Mouse (Mus musculus) small intestine, adult 2 months (tissue): ENCODE measurements around the gene Rnf10. TPM values are rescaled to one million over a fixed set of nuclear protein-coding genes. Genes with fewer than 3 reads are reported as not detected.

ENCODE experiments used
- H3K27ac ChIP-seq: fragments of 200-500 bp; 2 replicates; pipeline ENCODE4 v1.5.1; 2012; ENCODE audit warnings: low read depth, low read length, control low read depth, inconsistent platforms; ENCODE audit not compliant: insufficient read depth
- H3K27me3 ChIP-seq: fragments of 200-500 bp; 2 replicates; pipeline ENCODE4 v1.6.1; 2012; ENCODE audit warnings: mild to moderate bottlenecking, moderate library complexity, low read length, inconsistent platforms; ENCODE audit not compliant: control insufficient read depth, insufficient read depth
- H3K36me3 ChIP-seq: fragments of 200-500 bp; 2 replicates; pipeline ENCODE4 v1.6.1; 2012; ENCODE audit warnings: mild to moderate bottlenecking, low read length, control low read depth, inconsistent platforms; ENCODE audit not compliant: control insufficient read depth, insufficient read depth
- H3K4me1 ChIP-seq: fragments of 200-500 bp; 2 replicates; pipeline ENCODE4 v1.6.1; 2012; ENCODE audit warnings: low read length, inconsistent platforms, mixed read lengths; ENCODE audit not compliant: control insufficient read depth, insufficient read depth, insufficient read length
- H3K4me3 ChIP-seq: fragments of 200-500 bp; 2 replicates; pipeline ENCODE4 v1.5.1; 2012; ENCODE audit warnings: low read depth, mild to moderate bottlenecking, control low read depth, inconsistent platforms, low read length, moderate library complexity
- CTCF ChIP-seq: fragments of 200-500 bp; IDR thresholded peaks from 2 replicates; pipeline ENCODE4 v1.5.1; 2012; ENCODE audit warnings: low read depth, mild to moderate bottlenecking, control low read depth, inconsistent platforms, low read length, moderate library complexity, mixed read lengths; ENCODE audit not compliant: insufficient replicate concordance, insufficient read length; ENCODE audit errors: extremely low read depth
- POLR2A ChIP-seq: fragments of 200-500 bp; IDR thresholded peaks from 2 replicates; pipeline ENCODE4 v1.6.1; 2012; ENCODE audit warnings: low read depth, mild to moderate bottlenecking, control low read depth, inconsistent platforms, low read length, moderate library complexity
- WGBS: fragments of 180-500 bp; shearing (Covaris S2); methylation state at CpG from one replicate; pipeline ENCODE4 v1.1.7; 2018; 5-methylcytosine and 5-hydroxymethylcytosine counted together
- polyA plus RNA-seq: library from polyadenylated mRNA; depleted of rRNA; stranded (reverse); fragments of >200 nt; gene quantifications from 2 replicates; pipeline ENCODE4 v1.2.3, GENCODE M21; 2012; rRNA removed

Rnf10 gene
- polyA plus RNA-seq: 80.5 and 148 TPM in 2 replicates

DNA sequence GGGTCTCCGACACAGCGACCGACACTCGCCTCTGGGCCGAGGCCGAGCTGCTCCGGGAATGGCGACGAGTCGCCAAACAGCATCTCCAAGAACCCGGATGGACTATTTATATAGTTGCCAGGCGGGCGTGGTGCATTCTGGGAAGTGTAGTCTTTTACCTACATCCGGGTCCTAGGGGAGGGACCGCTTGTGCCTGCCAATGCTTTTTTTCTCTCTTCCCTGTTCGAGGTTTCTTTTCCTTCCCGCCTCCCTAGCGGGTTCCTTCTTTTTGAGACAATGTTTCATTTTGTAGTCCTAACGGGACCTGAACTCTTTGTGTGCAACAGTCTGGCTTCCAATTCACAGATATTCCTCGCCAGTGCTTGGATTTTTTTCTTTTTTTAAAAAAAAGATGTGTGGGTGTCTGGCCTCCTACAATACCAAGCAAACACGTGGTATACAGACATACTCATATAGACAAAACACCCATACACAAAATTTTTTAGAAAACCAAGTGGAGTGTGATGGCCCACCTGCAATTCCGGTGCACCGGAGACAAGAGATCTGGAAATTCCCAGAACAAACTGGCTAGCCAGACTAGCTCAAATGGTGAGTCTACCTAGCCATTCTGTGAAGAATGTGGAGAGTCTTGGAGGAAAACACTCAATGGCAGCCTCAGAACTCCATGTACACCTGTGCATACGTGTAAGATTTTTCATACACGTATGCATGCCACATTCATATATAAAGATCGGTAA is at the start of gene Rnf10:
Gene Rnf10, minus strand, starts transcription at position 87 of the 737 bp plus-strand sequence.
- H3K27ac ChIP-seq: peak within 1 kb of the TSS; percentile 26
- no peaks in the 10 kb centered on the region for H3K27me3 ChIP-seq
- peak within 1 kb of the TSS; percentile 81 for H3K4me3 ChIP-seq
- TF ChIP-seq CTCF (no peak), POLR2A (peak; percentile 98)
- H3K4me1 ChIP-seq: peaks cover 12% of the 10 kb centered on the region; the same call in 1 of the 2 replicates
- 11% methylated on average over 26 of the region's 26 CpGs for WGBS
- 0 out of 2 replicates have a peak, but pooled peaks cover 8% of the 10 kb centered on the region for H3K36me3 ChIP-seq

- Histone ChIP-seq H3K4me3 (peak overlapping the region; percentile 51), H3K4me1 (peaks cover 9% of the 10 kb centered on the region; the same call in 1 of the 2 replicates), H3K27ac (peak overlapping the region; percentile 29; the same call in 1 of the 2 replicates), H3K36me3 (no peaks in the 10 kb centered on the region), H3K27me3 (no peaks in the 10 kb centered on the region)
- WGBS: 9% methylated on average over 22 of the region's 22 CpGs
- TF ChIP-seq CTCF: peak; percentile 54; the same call in 1 of the 2 replicates
- no peak for TF ChIP-seq POLR2A
Observed at GRCm38 (mm10) chr5:115319004-115319940, 46.6 kb upstream of the Rnf10 start.

DNA sequence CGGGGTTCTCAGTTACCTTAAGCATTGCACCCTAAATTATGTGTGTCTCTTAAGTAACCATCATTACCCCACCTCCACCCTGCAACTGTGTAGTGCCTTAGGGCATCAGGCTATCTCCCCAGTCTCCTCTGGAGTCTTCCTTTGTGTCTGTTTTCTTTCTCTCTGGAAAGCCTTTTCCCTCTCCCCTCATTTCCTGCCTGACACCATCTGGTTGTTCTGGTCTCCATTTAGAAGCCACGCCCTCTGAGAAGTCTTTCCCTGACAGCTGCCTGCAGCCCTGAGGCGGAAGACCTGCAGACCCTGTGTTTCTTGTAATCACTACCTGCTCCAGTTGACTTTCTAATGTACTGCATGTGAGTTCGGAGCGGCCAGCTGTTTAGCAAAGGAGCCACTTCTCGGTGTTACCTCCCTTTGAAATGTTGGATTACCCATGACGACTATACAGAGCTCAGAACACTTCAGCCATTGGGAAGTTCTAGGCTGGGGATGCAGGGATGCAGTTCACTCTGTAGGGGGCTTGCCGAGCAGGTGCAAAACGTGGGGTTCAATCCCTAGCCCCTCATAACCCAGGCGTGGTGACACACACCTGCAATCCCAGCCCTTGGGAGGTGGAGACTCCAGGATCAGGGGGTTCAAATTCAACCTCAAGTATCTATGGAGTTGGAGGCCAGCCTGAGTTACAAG is 45.1 kb upstream of the Rnf10 start:
- H3K27ac ChIP-seq: peak overlapping the region; percentile 18; the same call in 1 of the 2 replicates
- TF ChIP-seq CTCF: no peak
- no peak for TF ChIP-seq POLR2A
- peaks cover 20% of the 10 kb centered on the region; the same call in 1 of the 2 replicates for H3K4me1 ChIP-seq
- no peaks in the 10 kb centered on the region for H3K36me3 ChIP-seq
- no peaks in the 10 kb centered on the region for H3K27me3 ChIP-seq
- H3K4me3 ChIP-seq: no peak overlapping the region
- 24% methylated on average over 10 of the region's 10 CpGs for WGBS

DNA sequence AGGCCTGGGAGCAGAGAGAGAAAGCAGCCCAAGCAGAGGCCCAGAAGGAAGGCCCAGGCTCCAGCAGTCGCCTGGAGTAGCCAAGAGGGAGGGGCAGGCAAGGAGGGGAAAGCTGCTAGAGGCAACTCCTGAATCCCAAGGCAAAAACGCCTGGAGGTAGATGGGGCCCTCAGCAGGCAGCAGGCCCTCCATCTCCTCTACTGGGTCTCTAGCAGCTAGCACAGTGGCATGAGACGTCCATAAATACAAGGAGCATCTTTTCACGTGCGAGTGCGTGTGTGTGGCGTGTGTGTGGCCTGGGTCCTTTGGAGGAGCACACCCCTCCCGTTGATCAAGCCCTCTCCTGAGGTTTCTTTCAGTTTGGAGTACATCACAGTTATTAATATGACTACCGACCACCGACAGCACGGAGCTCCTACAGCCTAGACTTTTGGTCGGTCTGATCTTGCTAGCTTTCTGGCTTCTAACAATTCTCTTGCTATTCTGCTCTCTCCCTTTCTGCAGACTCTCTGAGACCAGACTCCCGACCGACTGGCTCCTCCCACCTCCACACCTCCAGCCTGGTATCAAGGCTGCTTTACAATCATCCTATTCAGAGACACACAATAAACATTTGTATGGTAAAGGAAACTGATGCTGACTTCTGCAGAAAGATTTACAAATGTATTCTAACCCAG is 44.4 kb upstream of the Rnf10 start:
- Histone ChIP-seq H3K4me1 (peaks cover 26% of the 10 kb centered on the region; the same call in 1 of the 2 replicates), H3K27ac (peak overlapping the region; percentile 18; the same call in 1 of the 2 replicates), H3K27me3 (no peaks in the 10 kb centered on the region), H3K4me3 (no peak overlapping the region), H3K36me3 (no peaks in the 10 kb centered on the region)
- no peak for TF ChIP-seq POLR2A
- TF ChIP-seq CTCF: no peak
- WGBS: 36% methylated on average over 14 of the region's 14 CpGs

GRCm38 (mm10) chr5:115313668-115313943 is 40.9 kb upstream of the Rnf10 start:
- Histone ChIP-seq H3K27ac (no peak overlapping the region), H3K27me3 (no peaks in the 10 kb centered on the region), H3K36me3 (no peaks in the 10 kb centered on the region), H3K4me3 (no peak overlapping the region), H3K4me1 (peaks cover 23% of the 10 kb centered on the region; the same call in 1 of the 2 replicates)
- 31% methylated on average over 5 of the region's 5 CpGs for WGBS
- TF ChIP-seq CTCF: no peak
- no peak for TF ChIP-seq POLR2A

DNA sequence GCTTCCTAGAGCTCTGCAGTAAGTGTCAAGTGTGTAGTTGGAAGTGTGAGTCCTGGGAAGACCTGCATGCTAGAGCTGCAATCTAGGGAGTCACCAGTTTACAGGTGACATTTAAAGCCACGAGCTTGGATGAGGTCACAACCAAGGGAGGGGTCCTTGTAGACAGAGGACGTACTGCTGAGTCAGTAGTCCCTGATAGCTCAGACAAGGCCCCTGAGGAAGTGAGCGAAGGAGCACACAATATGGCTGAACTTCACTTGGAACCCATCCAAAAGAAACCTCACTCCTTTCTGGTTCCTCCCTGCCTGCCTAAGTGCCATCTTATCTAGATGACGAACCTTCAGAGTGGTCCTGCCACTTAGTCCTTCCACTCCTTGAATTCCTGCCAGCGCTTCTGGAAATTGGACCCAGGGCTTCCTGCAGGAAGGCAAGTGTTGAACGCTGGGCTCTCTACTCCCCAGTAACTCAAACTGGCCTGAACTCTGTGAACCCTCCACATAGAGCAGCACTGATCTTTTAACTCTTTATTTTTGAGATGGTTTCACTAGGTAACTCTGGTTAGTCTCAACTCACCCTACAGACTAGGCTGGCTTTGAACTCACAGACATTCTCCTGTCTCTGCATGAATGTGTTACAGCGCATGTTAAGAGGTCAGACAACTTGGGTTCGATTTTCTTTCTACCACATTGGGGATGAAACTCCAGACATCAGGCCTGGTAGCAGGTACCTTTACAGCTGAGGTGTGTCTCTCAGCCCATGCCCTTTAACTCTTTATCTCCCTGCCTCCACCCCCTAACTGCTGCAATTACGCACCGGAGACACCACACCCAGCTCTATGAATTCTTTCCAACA is 40.3 kb upstream of the Rnf10 start:
- 26% methylated on average over 10 of the region's 10 CpGs for WGBS
- Histone ChIP-seq H3K27me3 (no peaks in the 10 kb centered on the region), H3K27ac (peak overlapping the region; percentile 18; the same call in 1 of the 2 replicates), H3K36me3 (no peaks in the 10 kb centered on the region), H3K4me3 (no peak overlapping the region), H3K4me1 (peaks cover 23% of the 10 kb centered on the region; the same call in 1 of the 2 replicates)
- TF ChIP-seq POLR2A (no peak), CTCF (no peak)
